Mouse (Mus musculus) adrenal gland (tissue): Measurements from ENCODE around the gene Zbtb20.

ENCODE experiments used
- intact Hi-C: fragments of 180-260 bp; cut with DNase I; formaldehyde crosslinking; loops from one replicate; pipeline ENCODE4 v1.15.1; 2025

The Zbtb20 gene

GRCm38 (mm10) chr16:43355776-43356645 is 480.3 kb downstream of the Zbtb20 start:
- intact Hi-C loops: no loop called here

DNA sequence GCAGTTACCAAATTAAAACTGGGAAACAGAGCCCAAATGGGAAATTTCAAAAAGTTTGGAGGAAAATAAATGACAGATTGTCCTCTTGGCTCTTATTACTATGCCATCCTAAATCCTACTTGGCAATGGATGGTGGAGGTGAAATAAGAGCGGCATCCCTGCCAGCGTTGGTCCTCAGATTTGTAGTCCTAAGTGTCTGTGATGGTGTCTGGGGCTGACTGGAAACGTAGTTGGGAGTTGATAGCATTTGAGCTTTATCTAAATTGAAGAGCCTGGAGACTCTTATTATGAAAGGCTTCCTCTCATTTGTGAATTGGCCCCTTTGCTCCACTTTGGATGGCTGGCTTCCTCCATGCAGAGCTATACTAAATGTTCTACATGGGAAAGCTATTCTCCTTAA is 483.9 kb downstream of the Zbtb20 start:
- intact Hi-C loops: no loop called here

DNA sequence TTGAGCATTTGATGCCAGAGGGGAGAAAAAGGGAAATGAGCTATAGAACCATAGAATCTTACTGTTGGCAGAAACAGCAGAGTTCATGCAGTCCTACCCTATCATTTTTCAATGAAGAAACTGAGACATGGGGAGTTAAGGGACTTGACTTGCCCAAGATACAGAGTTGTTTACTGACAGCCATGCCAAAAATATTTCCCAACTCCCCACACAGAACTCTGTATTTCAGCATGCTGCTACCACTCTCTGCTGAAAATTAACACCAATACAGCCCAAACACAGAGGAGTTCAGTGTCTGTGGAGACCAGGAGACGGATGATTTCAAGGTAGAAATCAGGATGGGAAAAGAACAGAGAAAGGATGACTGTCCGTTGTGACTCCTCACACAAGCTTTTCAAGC is 484.4 kb downstream of the Zbtb20 start:
- intact Hi-C loops: loop anchor here (5.0 kb wide), 1 partner anchor 107 kb away; no protein-coding TSS in a partner anchor

DNA sequence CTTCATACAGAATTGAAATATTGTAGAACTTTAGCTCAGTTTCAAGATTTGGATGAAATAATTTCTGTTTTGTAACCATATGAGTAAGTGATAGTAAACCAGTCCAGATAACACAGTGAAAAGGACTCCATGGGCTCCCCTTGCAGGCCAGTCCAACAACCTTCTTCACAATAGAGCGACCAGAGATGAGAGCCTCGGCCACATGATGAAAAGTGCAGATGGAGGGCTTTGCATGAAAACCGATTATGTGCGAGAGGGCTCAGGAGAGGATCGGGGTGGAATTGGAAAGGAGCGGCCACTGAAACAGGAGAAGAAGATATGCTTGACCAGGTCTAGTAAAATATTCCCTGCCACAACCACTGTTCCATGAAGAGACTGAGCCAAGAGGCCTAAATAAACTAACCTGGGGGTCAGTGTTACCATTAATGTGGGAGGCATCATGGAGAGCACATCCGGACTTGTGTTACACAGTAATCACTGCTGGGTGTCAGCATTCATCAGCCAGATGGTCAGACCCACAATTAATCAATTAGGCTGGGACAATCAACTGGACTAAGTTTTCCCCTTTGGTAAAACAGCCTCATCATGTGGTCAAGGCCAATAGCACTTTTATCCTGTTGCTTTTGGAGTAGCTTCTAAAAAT is 485.3 kb downstream of the Zbtb20 start:
- intact Hi-C loops: loop anchor here (5.0 kb wide), 1 partner anchor 106 kb away; no protein-coding TSS in a partner anchor

- intact Hi-C loops: loop anchor here (5.0 kb wide), 1 partner anchor 105 kb away; no protein-coding TSS in a partner anchor
Observed at GRCm38 (mm10) chr16:43362651-43363300, 487.1 kb downstream of the Zbtb20 start.

DNA sequence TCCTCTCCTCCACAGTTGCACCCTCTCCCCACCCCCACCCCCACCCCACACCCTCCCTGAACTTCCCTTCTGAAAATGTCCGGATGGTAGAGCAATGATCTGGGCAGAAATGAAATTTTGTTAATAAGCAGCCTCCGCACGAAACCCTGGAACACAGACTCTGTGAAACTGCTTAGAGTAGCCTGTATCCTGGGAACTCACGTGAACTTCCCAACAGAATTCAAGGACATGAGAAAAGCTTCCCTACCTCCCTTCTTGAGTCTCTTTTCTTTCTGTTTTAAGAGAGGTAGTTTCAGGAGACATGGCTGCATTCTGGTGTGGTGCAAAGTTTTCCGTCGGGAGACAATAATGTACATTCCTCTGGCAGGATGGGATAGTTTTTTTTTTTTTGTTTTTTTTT is 487.6 kb downstream of the Zbtb20 start:
- intact Hi-C loops: loop anchor here (5.0 kb wide), 1 partner anchor 104 kb away; no protein-coding TSS in a partner anchor

- intact Hi-C loops: loop anchor here (5.0 kb wide), 1 partner anchor 103 kb away; no protein-coding TSS in a partner anchor
Observed at GRCm38 (mm10) chr16:43363751-43364515, 488.3 kb downstream of the Zbtb20 start.

DNA sequence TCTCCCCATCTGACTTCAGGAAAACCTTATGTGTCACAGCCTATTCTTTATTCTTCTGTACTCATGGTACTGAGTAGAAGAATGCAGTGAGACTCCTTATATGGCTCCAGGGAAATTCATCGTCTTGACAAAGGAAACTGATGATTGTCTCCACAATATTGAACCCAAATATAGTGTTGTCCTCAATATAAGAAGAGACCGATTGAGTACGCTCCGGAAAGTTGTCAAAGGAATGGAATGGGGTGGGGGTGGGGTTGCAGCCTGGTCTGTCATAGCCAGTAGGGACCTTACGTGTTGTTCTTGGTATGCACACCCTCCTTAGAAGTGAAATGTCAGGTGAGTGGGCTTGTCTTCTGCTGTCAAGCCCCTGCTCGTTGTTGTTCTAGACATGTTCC is 488.8 kb downstream of the Zbtb20 start:
- intact Hi-C loops: loop anchor here (5.0 kb wide), 1 partner anchor 103 kb away; no protein-coding TSS in a partner anchor

DNA sequence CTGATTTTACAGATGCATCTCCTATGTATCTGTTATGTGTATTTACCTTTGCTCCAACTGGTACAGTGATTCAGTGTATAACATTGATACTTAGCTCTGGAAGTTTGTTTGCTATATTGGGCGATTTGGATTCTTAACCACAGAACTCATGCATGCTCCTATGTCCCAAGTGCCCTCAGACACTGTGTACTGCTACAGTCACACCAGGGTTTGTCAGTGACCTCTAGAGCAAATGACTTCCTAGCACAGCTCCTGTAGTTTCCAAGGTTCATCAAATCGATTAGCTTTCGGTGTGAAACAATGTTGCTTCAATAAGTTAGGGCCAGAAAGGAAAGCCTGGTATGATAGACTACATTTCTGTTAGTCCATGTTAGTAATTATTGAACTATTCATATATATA is 489.6 kb downstream of the Zbtb20 start:
- intact Hi-C loops: no loop called here

DNA sequence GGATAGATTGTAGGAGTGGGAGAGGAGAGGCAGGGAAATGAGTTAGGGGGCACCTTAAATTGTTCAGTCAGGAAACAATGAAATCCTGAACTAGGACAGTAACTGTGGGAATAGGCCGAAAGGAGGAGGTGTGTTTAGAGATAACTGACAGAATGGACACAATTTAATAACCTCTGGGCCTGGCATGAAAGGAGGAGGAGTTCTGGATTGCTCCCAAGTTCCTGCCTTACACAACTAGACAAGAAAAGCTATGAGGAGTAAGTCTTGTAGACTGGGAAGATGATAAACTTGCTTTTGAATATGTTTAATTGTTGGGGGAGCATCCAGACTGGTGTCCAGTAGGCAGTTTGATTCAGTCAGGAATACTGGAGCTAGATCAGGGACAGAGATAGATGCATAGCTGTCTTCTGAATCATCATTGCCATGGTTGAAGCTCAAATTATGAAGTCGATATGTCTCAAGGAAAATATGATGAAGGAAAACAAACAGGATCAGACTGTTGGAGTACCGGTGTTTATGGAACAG is 494.9 kb downstream of the Zbtb20 start:
- intact Hi-C loops: no loop called here

DNA sequence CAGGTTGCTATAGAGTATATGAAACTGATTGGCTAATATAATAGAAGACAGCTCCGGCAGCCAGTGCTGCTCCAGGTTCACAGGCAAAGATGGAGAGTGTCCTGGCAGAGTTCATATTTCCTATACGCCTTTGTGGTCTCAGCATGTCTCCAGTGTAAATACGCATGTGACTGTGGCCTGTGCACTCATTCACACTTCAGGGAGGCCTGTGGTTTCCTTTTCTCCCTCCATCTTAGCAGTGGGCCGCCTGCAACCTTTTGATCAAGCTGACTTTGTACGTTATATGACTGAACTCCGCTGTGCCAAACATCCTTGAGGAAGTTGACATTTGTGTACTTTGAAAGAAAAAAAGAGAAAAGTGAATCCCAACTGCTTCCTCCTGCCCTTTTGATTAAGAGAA is 501.1 kb downstream of the Zbtb20 start:
- intact Hi-C loops: no loop called here

DNA sequence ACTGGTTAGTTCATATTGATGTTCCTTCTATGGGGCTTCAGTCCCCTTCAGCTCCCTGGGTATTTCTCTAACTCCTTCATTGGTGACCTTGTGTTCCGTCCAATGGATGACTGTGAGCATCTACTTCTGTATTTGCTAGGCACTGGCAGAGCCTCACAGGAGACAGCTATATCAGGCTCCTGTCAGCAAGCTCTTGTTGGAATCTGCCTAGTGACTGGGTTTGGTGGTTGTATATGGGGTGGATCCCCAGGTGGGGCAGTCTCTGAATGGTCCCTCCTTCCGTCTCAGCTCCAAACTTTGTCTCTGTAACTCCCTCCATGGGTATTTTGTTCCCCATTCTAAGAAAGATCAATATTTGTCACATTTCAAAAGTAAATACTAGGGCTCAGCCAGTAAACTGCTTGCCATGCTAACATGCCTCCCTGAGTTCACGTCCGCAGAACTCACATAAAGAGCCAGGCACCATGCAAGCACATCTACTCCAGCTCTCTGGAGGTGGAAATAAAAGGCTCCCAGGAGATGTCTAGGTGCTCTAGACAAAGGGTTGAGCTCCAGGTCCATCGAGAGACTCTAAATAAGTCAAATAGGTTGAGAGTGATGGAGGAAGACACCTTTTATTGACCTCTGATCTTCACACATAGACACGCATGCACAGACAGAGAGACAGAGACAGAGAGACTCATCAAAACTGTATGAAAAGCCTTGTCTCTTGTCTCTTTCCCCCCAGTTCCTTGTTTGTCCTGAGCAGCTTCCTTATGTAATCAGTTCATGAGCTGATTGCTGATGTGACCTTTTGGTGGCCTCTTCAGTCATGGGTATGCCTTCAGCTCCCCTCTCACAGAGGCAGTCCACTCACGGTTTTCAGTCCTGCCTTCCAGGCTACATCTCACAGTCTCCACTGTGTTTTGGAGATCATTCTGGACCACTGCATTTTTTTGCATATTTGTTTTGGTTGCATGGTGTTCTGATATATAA is 504.0 kb downstream of the Zbtb20 start:
- intact Hi-C loops: no loop called here

GRCm38 (mm10) chr16:43381183-43381582 is 505.5 kb downstream of the Zbtb20 start:
- intact Hi-C loops: no loop called here

DNA sequence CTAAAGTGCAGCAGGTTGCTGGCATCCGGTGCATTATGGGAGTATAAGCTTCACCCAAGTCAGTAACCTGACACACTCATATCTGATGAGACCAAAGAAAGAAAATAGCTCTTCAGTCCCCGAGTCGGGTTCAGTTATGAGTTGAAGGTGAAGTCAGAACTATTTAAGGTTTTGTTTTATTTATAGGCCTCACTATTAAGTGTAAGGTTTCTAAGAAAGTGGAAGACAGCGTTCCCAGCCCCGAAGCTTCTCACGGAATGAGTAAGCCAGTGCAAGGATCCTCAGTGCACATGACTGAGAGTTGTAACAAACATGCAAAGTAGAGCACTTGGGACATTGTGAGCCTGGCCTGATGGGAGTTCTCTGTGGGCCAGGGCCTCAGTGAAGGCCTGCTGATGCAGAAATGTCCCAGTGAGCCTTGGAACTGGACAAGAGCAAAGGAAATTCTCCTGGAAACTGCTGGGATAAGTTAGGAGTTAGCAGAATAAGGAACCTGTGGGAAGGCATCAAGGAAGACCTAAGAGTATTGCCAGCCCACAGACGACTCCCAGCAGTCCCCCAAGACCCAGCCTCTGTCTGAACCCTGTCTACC is 507.6 kb downstream of the Zbtb20 start:
- intact Hi-C loops: no loop called here

- intact Hi-C loops: no loop called here
Observed at GRCm38 (mm10) chr16:43384953-43385619, 509.4 kb downstream of the Zbtb20 start.

GRCm38 (mm10) chr16:43385620-43386210 is 510.0 kb downstream of the Zbtb20 start:
- intact Hi-C loops: no loop called here

GRCm38 (mm10) chr16:43386426-43386825 is 510.7 kb downstream of the Zbtb20 start:
- intact Hi-C loops: no loop called here

- intact Hi-C loops: no loop called here
Observed at GRCm38 (mm10) chr16:43388389-43388788, 512.7 kb downstream of the Zbtb20 start.
